Mouse (Mus musculus) adrenal gland, postnatal 10 days (tissue): ENCODE results near the gene Gm3415. TPM values are rescaled to one million over a fixed set of nuclear protein-coding genes. Genes with fewer than 3 reads are reported as not detected.
"Not testable (repeated sequence)": the region's sequence is repeated elsewhere in the genome, so short reads cannot be mapped to it uniquely, and the experiment has no call there.

Experiments used
- DNase-seq: peaks from one replicate; pipeline ENCODE4 v3.0.0; 2021; ENCODE audit warnings: mixed read lengths
- total RNA-seq, 2 experiments: library from RNA; stranded (reverse); gene quantifications; 2 replicates each; pipeline ENCODE4 v1.2.3; 2021

Gene Gm3415
- total RNA-seq, 2 experiments from 2014 or later = not detected

GRCm38 (mm10) chr5:146599216-146599615 lies 43.3 kb downstream of the Gm3415 start:
- DNase-seq = not testable (repeated sequence)

- no peak for DNase-seq
Observed at GRCm38 (mm10) chr5:146599970-146600369, 44.0 kb downstream of the Gm3415 start.

- no peak for DNase-seq
Observed at GRCm38 (mm10) chr5:146606221-146606620, 50.3 kb downstream of the Gm3415 start.

GRCm38 (mm10) chr5:146606895-146607294 lies 51.0 kb downstream of the Gm3415 start:
- no peak for DNase-seq

- no peak for DNase-seq
Observed at GRCm38 (mm10) chr5:146607816-146608215, 51.9 kb downstream of the Gm3415 start.

Other genes with a start within 250 kb of the Gm3415 start
- gene Wasf3, start 171.2 kb upstream of the Gm3415 start, total RNA-seq = 10 to 100 TPM; 13.8 to 14.0 TPM
- not detected for gene Gm6408, start 74.2 kb upstream of the Gm3415 start, total RNA-seq
- gene Gm6370, start 64.8 kb upstream of the Gm3415 start, total RNA-seq = under 1 TPM in 1 of 2 experiments, not detected in 1; 0.33 TPM
- gene 4930449I24Rik, start 53.7 kb upstream of the Gm3415 start, total RNA-seq = not detected
- gene Gm3402, start 42.0 kb upstream of the Gm3415 start, total RNA-seq = not detected
- gene Gm3404, start 30.3 kb upstream of the Gm3415 start, total RNA-seq = not detected
- not detected for gene Gm3409, start 18.5 kb upstream of the Gm3415 start, total RNA-seq
- gene Gpr12, start 29.1 kb downstream of the Gm3415 start, total RNA-seq = under 1 TPM; 0.15 to 0.21 TPM
- 10 to 100 TPM; 26.3 to 30.0 TPM for gene Usp12, start 238.9 kb downstream of the Gm3415 start, total RNA-seq